Mouse (Mus musculus): Measurements from ENCODE around the gene Hsf2. TPM values are rescaled to one million over a fixed set of nuclear protein-coding genes. Genes with fewer than 3 reads are reported as not detected.

Gene Hsf2
- polyA plus RNA-seq (2017; shearing (Covaris generic)), result 4.1 TPM

GRCm38 (mm10) chr10:57485908-57486541 lies at the start of gene Hsf2:
Hsf2 (plus strand) TSS chr10:57486385.

GRCm38 (mm10) chr10:57532218-57533101 lies 46.3 kb downstream of the Hsf2 start, which contains the start of gene Serinc1:
Serinc1 (minus strand) TSS chr10:57532530.

Other genes starting within 250 kb of the Hsf2 start
- gene Serinc1, start 46.1 kb downstream of the Hsf2 start, polyA plus RNA-seq (2017; shearing (Covaris generic)), result 215 TPM
- gene Pkib, start 145.6 kb downstream of the Hsf2 start, polyA plus RNA-seq (2017; shearing (Covaris generic)), result not detected

Data from effector memory CD4-positive, alpha-beta T cell, adult 7 months (primary cell).